Mouse (Mus musculus) heart, adult 2 months (tissue): Measurements from ENCODE around the gene Srcin1. TPM values are rescaled to one million over a fixed set of nuclear protein-coding genes. Genes with fewer than 3 reads are reported as not detected.

ENCODE experiments used
- DNase-seq, 2 experiments: peaks; one replicate each; pipeline ENCODE4 v3.0.0; 2021
- H3K27ac ChIP-seq: fragments of 200-600 bp; 2 replicates; pipeline ENCODE4 v1.8.1; 2022
- H3K27me3 ChIP-seq: fragments of 200-500 bp; 2 replicates; pipeline ENCODE4 v1.6.1; 2012; ENCODE audit warnings: mild to moderate bottlenecking, low read length, inconsistent platforms, mixed read lengths; ENCODE audit not compliant: control insufficient read depth, insufficient read depth
- H3K36me3 ChIP-seq: fragments of 200-500 bp; 2 replicates; pipeline ENCODE4 v1.6.1; 2012; ENCODE audit warnings: low read length, inconsistent platforms; ENCODE audit not compliant: control insufficient read depth, insufficient read depth
- H3K4me1 ChIP-seq: fragments of 200-500 bp; 2 replicates; pipeline ENCODE4 v1.6.1; 2011; ENCODE audit warnings: low read length; ENCODE audit not compliant: control insufficient read depth, insufficient read depth
- H3K4me3 ChIP-seq: fragments of 200-600 bp; 2 replicates; pipeline ENCODE4 v1.8.1; 2022
- H3K79me2 ChIP-seq: fragments of 200-500 bp; replicated peaks from 2 replicates; pipeline ENCODE4 v1.6.1; 2012; ENCODE audit warnings: mild to moderate bottlenecking, inconsistent platforms, low read length, moderate library complexity, mixed read lengths; ENCODE audit not compliant: control insufficient read depth, insufficient read depth
- H3K9ac ChIP-seq: fragments of 200-500 bp; 2 replicates; pipeline ENCODE4 v1.6.1; 2012; ENCODE audit warnings: low read depth, mild to moderate bottlenecking, control low read depth, inconsistent platforms, low read length, mixed read lengths
- CTCF ChIP-seq: fragments of 200-600 bp; IDR thresholded peaks from 2 replicates; pipeline ENCODE4 v1.8.1; 2022; ENCODE audit warnings: antibody characterized with exemption, mild to moderate bottlenecking, moderate library complexity
- EP300 ChIP-seq: fragments of 200-500 bp; IDR thresholded peaks from 2 replicates; pipeline ENCODE4 v1.6.1; 2011; ENCODE audit warnings: low read depth, low read length, control low read depth; ENCODE audit not compliant: insufficient read depth
- POLR2A ChIP-seq: fragments of 200-500 bp; IDR thresholded peaks from 2 replicates; pipeline ENCODE4 v1.6.1; 2011; ENCODE audit warnings: mild to moderate bottlenecking, low read depth, low read length, control low read depth; ENCODE audit not compliant: insufficient read depth
- WGBS: fragments of 180-500 bp; shearing (Covaris S2); methylation state at CpG from one replicate; pipeline ENCODE4 v1.1.7; 2018; 5-methylcytosine and 5-hydroxymethylcytosine counted together
- intact Hi-C: fragments of 180-260 bp; cut with DNase I; formaldehyde crosslinking; loops from one replicate; pipeline ENCODE4 v1.15.1; 2025
- long read RNA-seq: library from polyadenylated mRNA; stranded (forward); transcript quantifications from one replicate; pipeline ENCODE4 v2.0.0, GENCODE M21; 2021
- polyA plus RNA-seq: library from polyadenylated mRNA; depleted of rRNA; stranded (reverse); fragments of >200 nt; gene quantifications from 2 replicates; pipeline ENCODE4 v1.2.3, GENCODE M21; 2012; rRNA removed
- total RNA-seq, 2 experiments: library from RNA; stranded (reverse); gene quantifications; 2 replicates each; pipeline ENCODE4 v1.2.3; 2021

Srcin1 gene
- total RNA-seq: under 1 TPM; 0.13 to 0.36 TPM
- polyA plus RNA-seq: 0.26 and 0.31 TPM in 2 replicates
- long read RNA-seq: 0 reads

- intact Hi-C loops: loop anchor here (5.0 kb wide), 1 partner anchor 46 kb away; no protein-coding TSS in a partner anchor
Observed at GRCm38 (mm10) chr11:97576136-97576906, at the start of gene Srcin1. Srcin1 (minus strand) TSS chr11:97576186.

GRCm38 (mm10) chr11:97625551-97625950 is 49.6 kb upstream of the Srcin1 start:
- Histone ChIP-seq H3K27ac (no peak overlapping the region), H3K4me3 (no peak overlapping the region), H3K79me2 (no peaks in the 10 kb centered on the region), H3K27me3 (peaks cover 17% of the 10 kb centered on the region), H3K9ac (no peak overlapping the region), H3K4me1 (no peaks in the 10 kb centered on the region), H3K36me3 (no peaks in the 10 kb centered on the region)
- 69% methylated on average over 5 of the region's 5 CpGs for WGBS
- intact Hi-C loops: no loop called here
- TF ChIP-seq CTCF (no peak), POLR2A (no peak), EP300 (no peak)
- no peak for DNase-seq

More at GRCm38 (mm10) chr11:97576136-97576906, at the start of gene Srcin1:
- no peak within 1 kb of the TSS for H3K27ac ChIP-seq
- peak within 1 kb of the TSS; percentile 51 for H3K4me3 ChIP-seq
- H3K79me2 ChIP-seq: no peaks in the 10 kb centered on the region
- no peaks in the 10 kb centered on the region for H3K36me3 ChIP-seq
- WGBS: 27% methylated on average over 9 of the region's 9 CpGs
- peaks cover 11% of the 10 kb centered on the region for H3K27me3 ChIP-seq
- peak; percentile 54 to 58 for DNase-seq
- no peaks in the 10 kb centered on the region; the same call in 1 of the 2 replicates for H3K4me1 ChIP-seq
- H3K9ac ChIP-seq: peak within 1 kb of the TSS; percentile 52; the same call in 1 of the 2 replicates
- TF ChIP-seq CTCF (no peak), POLR2A (no peak), EP300 (no peak)

GRCm38 (mm10) chr11:97623166-97623565 is 47.2 kb upstream of the Srcin1 start:
- intact Hi-C loops: loop anchor here (5.0 kb wide), 1 partner anchor 46 kb away; the partner anchor contains the start of gene Srcin1
- TF ChIP-seq CTCF (no peak), POLR2A (no peak), EP300 (no peak)
- Histone ChIP-seq H3K4me3 (no peak overlapping the region), H3K36me3 (no peaks in the 10 kb centered on the region), H3K27ac (no peak overlapping the region), H3K27me3 (peaks cover 3% of the 10 kb centered on the region), H3K9ac (no peak overlapping the region), H3K79me2 (no peaks in the 10 kb centered on the region), H3K4me1 (no peaks in the 10 kb centered on the region)
- no peak for DNase-seq
- WGBS: 44% methylated on average over 9 of the region's 9 CpGs

- Histone ChIP-seq H3K4me1 (no peaks in the 10 kb centered on the region), H3K27me3 (0 out of 2 replicates have a peak, but pooled peaks cover 1% of the 10 kb centered on the region), H3K36me3 (no peaks in the 10 kb centered on the region), H3K27ac (no peak overlapping the region), H3K4me3 (no peak overlapping the region), H3K9ac (no peak overlapping the region), H3K79me2 (no peaks in the 10 kb centered on the region)
- TF ChIP-seq EP300 (peak; percentile 97), POLR2A (no peak), CTCF (no peak; the same call in 1 of the 2 replicates)
- intact Hi-C loops: loop anchor here (1.0 to 5.0 kb wide), 3 partner anchors 45 to 133 kb away; partner anchors contain the start of gene Srcin1
- WGBS: 2% methylated on average over 6 of the region's 6 CpGs
- peak; percentile 60 to 76 for DNase-seq
Observed at GRCm38 (mm10) chr11:97622440-97622839, 46.5 kb upstream of the Srcin1 start.

- H3K79me2 ChIP-seq: no peaks in the 10 kb centered on the region
- H3K27me3 ChIP-seq: no peaks in the 10 kb centered on the region; the same call in 1 of the 2 replicates
- no peaks in the 10 kb centered on the region for H3K4me1 ChIP-seq
- no peak overlapping the region for H3K4me3 ChIP-seq
- no peak overlapping the region for H3K9ac ChIP-seq
- peak; percentile 43 to 49 for DNase-seq
- TF ChIP-seq CTCF: peak; percentile 61
- 0 out of 2 replicates have a peak, but pooled peaks have one; percentile 12 for TF ChIP-seq EP300
- TF ChIP-seq POLR2A: no peak
- 55% methylated on average over 5 of the region's 5 CpGs for WGBS
- H3K36me3 ChIP-seq: no peaks in the 10 kb centered on the region
- H3K27ac ChIP-seq: no peak overlapping the region
- intact Hi-C loops: no loop called here
Observed at GRCm38 (mm10) chr11:97619391-97619795, 43.4 kb upstream of the Srcin1 start.

- no peak overlapping the region for H3K4me3 ChIP-seq
- no peak overlapping the region for H3K9ac ChIP-seq
- no peaks in the 10 kb centered on the region for H3K4me1 ChIP-seq
- intact Hi-C loops: no loop called here
- H3K36me3 ChIP-seq: no peaks in the 10 kb centered on the region
- H3K79me2 ChIP-seq: no peaks in the 10 kb centered on the region
- WGBS: 66% methylated on average over 11 of the region's 11 CpGs
- H3K27me3 ChIP-seq: no peaks in the 10 kb centered on the region; the same call in 1 of the 2 replicates
- TF ChIP-seq POLR2A (no peak), CTCF (no peak), EP300 (no peak)
- no peak for DNase-seq
- no peak overlapping the region for H3K27ac ChIP-seq
Observed at GRCm38 (mm10) chr11:97618368-97618767, 42.4 kb upstream of the Srcin1 start.
